Mouse (Mus musculus): ENCODE data around the gene Olfr1175-ps. TPM values are rescaled to one million over a fixed set of nuclear protein-coding genes. Genes with fewer than 3 reads are reported as not detected.

Olfr1175-ps gene
- total RNA-seq (2021): not detected
- long read RNA-seq, experiment 1: 0 reads
- long read RNA-seq, experiment 2: 0 reads

GRCm38 (mm10) chr2:88327115-88327514 is at the start of gene Olfr1175-ps:
Gene Olfr1175-ps, minus strand, starts transcription at chr2:88327215.
- DNase-seq (ENCODE audit: low spot score in 2 of 2): no peak

GRCm38 (mm10) chr2:88356304-88356703 is 29.3 kb upstream of the Olfr1175-ps start:
- DNase-seq (ENCODE audit: low spot score in 2 of 2): no peak

GRCm38 (mm10) chr2:88346392-88346791 is 19.4 kb upstream of the Olfr1175-ps start, which contains the start of gene Olfr1177-ps:
Gene Olfr1177-ps, minus strand, starts transcription at chr2:88346492.
- no peak for DNase-seq (ENCODE audit: low spot score in 2 of 2)

- DNase-seq (ENCODE audit: low spot score in 2 of 2): no peak
Observed at GRCm38 (mm10) chr2:88336421-88336820, 9.4 kb upstream of the Olfr1175-ps start, which contains the start of gene Olfr1176. Gene Olfr1176, plus strand, starts transcription at chr2:88336721.

- no peak for DNase-seq (ENCODE audit: low spot score in 2 of 2)
Observed at GRCm38 (mm10) chr2:88315035-88315434, 12.0 kb downstream of the Olfr1175-ps start, which contains the start of gene Olfr1174-ps. Gene Olfr1174-ps, minus strand, starts transcription at chr2:88315135.

- DNase-seq (ENCODE audit: low spot score in 2 of 2): no peak
Observed at GRCm38 (mm10) chr2:88279775-88280174, 47.2 kb downstream of the Olfr1175-ps start, which contains the start of gene Olfr1173. Gene Olfr1173, minus strand, starts transcription at chr2:88279875.

Other genes with a start within 250 kb of the Olfr1175-ps start
- gene Olfr1164, start 233.2 kb downstream of the Olfr1175-ps start, total RNA-seq (2021): not detected
- gene Olfr1166, start 198.9 kb downstream of the Olfr1175-ps start, total RNA-seq (2021): not detected
- not detected for gene Olfr1167, start 172.0 kb downstream of the Olfr1175-ps start, total RNA-seq (2021)
- not detected for gene Olfr1168, start 145.3 kb downstream of the Olfr1175-ps start, total RNA-seq (2021)
- not detected for gene Olfr1170, start 98.9 kb downstream of the Olfr1175-ps start, total RNA-seq (2021)
- not detected for gene Olfr1173, start 47.3 kb downstream of the Olfr1175-ps start, total RNA-seq (2021)
- not detected for gene Olfr1174-ps, start 12.1 kb downstream of the Olfr1175-ps start, total RNA-seq (2021)
- gene Olfr1176, start 9.5 kb upstream of the Olfr1175-ps start, total RNA-seq (2021): not detected
- gene Olfr1177-ps, start 19.3 kb upstream of the Olfr1175-ps start, total RNA-seq (2021): not detected
- gene Olfr1178, start 59.8 kb upstream of the Olfr1175-ps start, total RNA-seq (2021): not detected
- not detected for gene Olfr1179, start 79.2 kb upstream of the Olfr1175-ps start, total RNA-seq (2021)
- gene Olfr1180, start 91.9 kb upstream of the Olfr1175-ps start, total RNA-seq (2021): not detected
- not detected for gene Olfr1181, start 99.0 kb upstream of the Olfr1175-ps start, total RNA-seq (2021)
- gene Gm13757, start 121.9 kb upstream of the Olfr1175-ps start, total RNA-seq (2021): not detected
- gene Olfr1183, start 127.7 kb upstream of the Olfr1175-ps start, total RNA-seq (2021): not detected
- not detected for gene Olfr1184, start 156.4 kb upstream of the Olfr1175-ps start, total RNA-seq (2021)
- not detected for gene Olfr1185-ps1, start 166.1 kb upstream of the Olfr1175-ps start, total RNA-seq (2021)
- gene Olfr1186, start 191.3 kb upstream of the Olfr1175-ps start, total RNA-seq (2021): not detected
- not detected for gene Olfr1188, start 229.7 kb upstream of the Olfr1175-ps start, total RNA-seq (2021)